Mouse (Mus musculus): ENCODE data around the gene Dnhd1. TPM values are rescaled to one million over a fixed set of nuclear protein-coding genes. Genes with fewer than 3 reads are reported as not detected.
A peak's percentile ranks its signal among the peaks of the same experiment; 100 is the strongest.

The Dnhd1 gene
- polyA plus RNA-seq, 2 experiments: 1.4 to 10.9 TPM

DNA sequence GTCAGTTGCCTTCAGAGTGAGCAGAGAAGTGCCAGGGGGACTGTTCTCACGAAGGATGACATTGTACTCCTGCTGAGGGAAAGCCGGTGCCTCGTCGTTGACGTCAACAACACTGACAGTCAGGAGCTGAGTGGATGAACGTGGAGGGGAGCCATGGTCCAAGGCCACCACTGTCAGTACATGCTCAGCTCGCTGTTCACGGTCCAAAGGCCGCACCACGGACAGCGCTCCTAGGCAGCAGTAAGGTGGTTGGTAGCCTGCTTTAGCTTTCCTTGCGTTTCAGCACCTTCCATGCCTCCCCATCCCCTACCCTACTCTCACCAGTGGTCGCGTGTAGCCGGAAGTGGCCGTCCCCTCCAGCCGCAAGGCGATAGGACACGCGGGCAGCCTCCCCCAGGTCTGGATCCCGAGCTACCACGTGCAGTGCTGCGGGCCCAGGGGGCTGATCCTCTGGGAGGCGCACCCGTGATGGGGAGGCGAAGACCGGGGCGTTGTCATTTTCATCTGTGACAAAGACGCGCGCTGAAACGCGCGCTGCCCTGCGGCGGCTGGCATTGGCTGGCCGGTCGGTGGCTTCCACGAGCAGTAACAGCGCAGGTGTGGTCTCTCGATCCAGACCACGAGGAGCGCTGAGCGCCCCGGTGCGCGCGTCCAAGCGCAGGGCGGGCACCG is 111.3 kb downstream of the Dnhd1 start:
- H3K9me3 ChIP-seq (ENCODE audit: control insufficient read depth, low read length): no peaks in the 10 kb centered on the region
- TF ChIP-seq POLR2A (IDR thresholded peaks at IDR 0.05; ENCODE audit: borderline replicate concordance, extremely low read depth, insufficient read depth, insufficient read length): no peak
- no peaks in the 10 kb centered on the region for H3K4me1 ChIP-seq (ENCODE audit: control insufficient read depth, insufficient read depth, low read length)
- DNase-seq (ENCODE audit: low spot score): no peak
- no peak overlapping the region for H3K4me3 ChIP-seq (replicated peaks; ENCODE audit: low read length)
- no peak for ATAC-seq (ENCODE audit: low FRiP score, low read depth)
- no peaks in the 10 kb centered on the region for H3K27me3 ChIP-seq (ENCODE audit: control insufficient read depth, insufficient read depth, low read length)
- no peak overlapping the region; the same call in 1 of the 2 replicates for H3K4me2 ChIP-seq (replicated peaks; ENCODE audit: low read depth, low read length, severe bottlenecking)
- no peak overlapping the region for H3K27ac ChIP-seq (replicated peaks; ENCODE audit: low read depth, low read length)
- H3K36me3 ChIP-seq (ENCODE audit: control insufficient read depth, insufficient read depth, low read length): peaks cover 89% of the 10 kb centered on the region
- H3K9ac ChIP-seq (ENCODE audit: low read depth, low read length, severe bottlenecking): no peak overlapping the region
- 44% methylated on average over 43 of the region's 51 CpGs for WGBS

DNA sequence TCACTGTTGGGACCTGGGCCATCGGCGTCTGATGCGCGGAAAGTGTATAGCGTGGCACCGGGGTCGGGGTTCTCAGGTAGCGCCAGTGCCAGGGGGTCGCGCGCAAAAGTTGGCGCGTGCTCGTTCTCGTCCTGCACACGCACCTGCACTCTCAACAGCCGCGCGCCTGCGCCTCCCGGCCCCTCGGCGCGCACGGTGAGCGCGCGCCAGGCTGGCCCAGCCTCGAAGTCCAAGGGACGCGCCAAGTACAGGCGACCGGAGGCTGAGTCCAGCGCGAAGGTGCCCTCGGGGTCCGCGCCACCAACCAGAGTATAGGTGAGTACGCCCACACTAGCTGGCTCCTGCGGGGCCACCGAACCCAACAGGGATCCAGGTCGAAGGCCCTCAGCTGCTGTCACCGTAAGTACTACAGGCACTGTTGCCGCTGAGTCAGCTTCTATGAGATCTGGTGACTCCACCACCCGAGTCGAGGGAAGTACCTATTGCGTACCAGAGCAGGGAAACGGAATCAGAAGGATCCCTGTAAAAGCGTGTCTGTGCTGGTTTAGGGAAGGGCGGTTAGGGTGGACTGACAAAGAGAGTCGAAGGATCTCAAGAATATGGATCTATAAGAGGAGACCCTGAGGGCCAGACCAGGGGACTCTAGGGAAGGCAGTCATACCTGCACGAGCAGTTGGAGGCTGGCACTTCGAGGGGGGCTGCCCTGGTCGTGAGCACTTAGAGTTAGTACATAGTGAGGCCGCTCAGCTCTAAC is 112.1 kb downstream of the Dnhd1 start:
- Histone ChIP-seq H3K9me3 (ENCODE audit: control insufficient read depth, low read length) (no peaks in the 10 kb centered on the region), H3K27ac (replicated peaks; ENCODE audit: low read depth, low read length) (no peak overlapping the region), H3K4me1 (ENCODE audit: control insufficient read depth, insufficient read depth, low read length) (0 out of 2 replicates have a peak, but pooled peaks cover 2% of the 10 kb centered on the region), H3K4me2 (replicated peaks; ENCODE audit: low read depth, low read length, severe bottlenecking) (no peak overlapping the region; the same call in 1 of the 2 replicates), H3K36me3 (ENCODE audit: control insufficient read depth, insufficient read depth, low read length) (peaks cover 88% of the 10 kb centered on the region), H3K27me3 (ENCODE audit: control insufficient read depth, insufficient read depth, low read length) (no peaks in the 10 kb centered on the region), H3K4me3 (replicated peaks; ENCODE audit: low read length) (no peak overlapping the region), H3K9ac (ENCODE audit: low read depth, low read length, severe bottlenecking) (no peak overlapping the region)
- ATAC-seq (ENCODE audit: low FRiP score, low read depth) (no peak), DNase-seq (ENCODE audit: low spot score) (no peak)
- 39% methylated on average over 55 of the region's 55 CpGs for WGBS
- no peak for TF ChIP-seq POLR2A (IDR thresholded peaks at IDR 0.05; ENCODE audit: borderline replicate concordance, extremely low read depth, insufficient read depth, insufficient read length)

DNA sequence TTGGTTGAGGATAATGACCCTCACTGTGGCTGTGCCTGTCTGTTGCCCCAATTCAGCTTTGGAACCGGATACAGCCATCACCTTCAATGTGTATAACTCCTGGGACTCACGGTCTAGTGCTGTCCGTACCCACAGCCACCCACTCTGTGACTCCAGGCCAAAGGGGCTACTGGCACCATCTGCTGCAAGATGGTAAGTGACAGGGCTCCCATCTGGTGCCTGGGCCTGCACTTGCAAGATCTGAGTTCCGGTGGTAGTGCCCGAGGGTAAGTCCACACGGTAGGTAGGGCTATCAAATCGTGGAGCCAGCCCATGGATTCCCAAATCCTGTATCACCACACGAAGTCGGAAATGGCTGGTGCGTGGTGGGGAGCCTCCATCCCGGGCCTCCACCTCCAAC is 113.7 kb downstream of the Dnhd1 start:
- Histone ChIP-seq H3K9ac (ENCODE audit: low read depth, low read length, severe bottlenecking) (no peak overlapping the region), H3K36me3 (ENCODE audit: control insufficient read depth, insufficient read depth, low read length) (peaks cover 85% of the 10 kb centered on the region), H3K9me3 (ENCODE audit: control insufficient read depth, low read length) (no peaks in the 10 kb centered on the region), H3K4me3 (replicated peaks; ENCODE audit: low read length) (no peak overlapping the region), H3K27ac (replicated peaks; ENCODE audit: low read depth, low read length) (no peak overlapping the region), H3K4me2 (replicated peaks; ENCODE audit: low read depth, low read length, severe bottlenecking) (no peak overlapping the region), H3K4me1 (ENCODE audit: control insufficient read depth, insufficient read depth, low read length) (peaks cover 12% of the 10 kb centered on the region; the same call in 1 of the 2 replicates), H3K27me3 (ENCODE audit: control insufficient read depth, insufficient read depth, low read length) (no peaks in the 10 kb centered on the region)
- DNase-seq (ENCODE audit: low spot score): no peak
- no peak for ATAC-seq (ENCODE audit: low FRiP score, low read depth)
- TF ChIP-seq POLR2A (IDR thresholded peaks at IDR 0.05; ENCODE audit: borderline replicate concordance, extremely low read depth, insufficient read depth, insufficient read length): no peak
- 89% methylated on average over 11 of the region's 11 CpGs for WGBS

DNA sequence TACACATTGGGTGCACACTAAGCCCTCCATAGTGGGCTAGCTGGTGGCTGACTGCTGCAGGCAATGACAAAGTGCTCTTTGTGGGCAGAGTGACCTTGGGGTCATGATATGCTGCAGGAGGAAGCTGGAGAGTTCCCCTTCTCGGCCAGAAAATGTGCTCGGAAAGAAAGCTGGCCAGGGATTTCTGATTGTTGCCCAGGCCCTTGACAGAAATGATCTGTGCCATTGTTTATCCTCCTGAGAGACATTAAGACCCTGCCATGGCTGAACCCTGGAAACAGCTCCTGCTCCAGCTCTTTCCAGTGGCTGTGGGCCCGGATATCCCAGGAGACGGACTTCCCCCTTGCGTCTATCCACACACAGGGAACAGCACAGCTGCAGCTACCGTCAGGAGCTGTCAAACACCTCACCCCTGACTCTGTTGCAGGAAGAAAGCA is 117.1 kb downstream of the Dnhd1 start:
- peak; percentile 32; the same call in 1 of the 2 replicates for ATAC-seq (ENCODE audit: low FRiP score, low read depth)
- Histone ChIP-seq H3K4me2 (replicated peaks; ENCODE audit: low read depth, low read length, severe bottlenecking) (no peak overlapping the region; the same call in 1 of the 2 replicates), H3K4me3 (replicated peaks; ENCODE audit: low read length) (no peak overlapping the region), H3K27ac (replicated peaks; ENCODE audit: low read depth, low read length) (peak overlapping the region; percentile 44), H3K27me3 (ENCODE audit: control insufficient read depth, insufficient read depth, low read length) (no peaks in the 10 kb centered on the region), H3K9me3 (ENCODE audit: control insufficient read depth, low read length) (no peaks in the 10 kb centered on the region), H3K36me3 (ENCODE audit: control insufficient read depth, insufficient read depth, low read length) (peaks cover 94% of the 10 kb centered on the region), H3K4me1 (ENCODE audit: control insufficient read depth, insufficient read depth, low read length) (peaks cover 18% of the 10 kb centered on the region), H3K9ac (ENCODE audit: low read depth, low read length, severe bottlenecking) (no peak overlapping the region)
- no peak for DNase-seq (ENCODE audit: low spot score)
- WGBS: 21% methylated on average over 6 of the region's 6 CpGs
- no peak for TF ChIP-seq POLR2A (IDR thresholded peaks at IDR 0.05; ENCODE audit: borderline replicate concordance, extremely low read depth, insufficient read depth, insufficient read length)

DNA sequence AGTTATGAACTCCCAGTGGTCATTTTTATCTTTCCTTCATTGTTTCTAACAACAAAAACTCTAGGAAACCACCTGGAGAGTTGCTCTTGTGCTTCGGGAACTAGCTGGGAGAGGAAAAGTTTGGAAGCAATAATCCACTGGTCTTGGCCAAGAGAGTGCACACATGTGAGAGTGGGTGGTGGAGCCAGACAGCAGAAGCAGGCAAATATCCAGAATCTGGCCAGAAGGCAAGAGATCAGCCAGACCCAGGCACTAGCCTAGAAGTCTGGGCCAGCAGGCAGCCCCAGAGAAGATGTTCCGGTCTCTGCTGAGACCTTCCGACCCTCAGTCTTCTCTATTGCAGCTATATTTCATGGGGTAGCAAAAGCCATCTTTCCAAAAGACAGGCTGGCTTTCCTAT is 119.3 kb downstream of the Dnhd1 start:
- H3K9ac ChIP-seq (ENCODE audit: low read depth, low read length, severe bottlenecking): no peak overlapping the region
- WGBS: 84% methylated on average over 3 of the region's 3 CpGs
- no peak overlapping the region for H3K27ac ChIP-seq (replicated peaks; ENCODE audit: low read depth, low read length)
- peaks cover 18% of the 10 kb centered on the region for H3K4me1 ChIP-seq (ENCODE audit: control insufficient read depth, insufficient read depth, low read length)
- no peaks in the 10 kb centered on the region for H3K9me3 ChIP-seq (ENCODE audit: control insufficient read depth, low read length)
- DNase-seq (ENCODE audit: low spot score) (no peak), ATAC-seq (ENCODE audit: low FRiP score, low read depth) (no peak)
- no peaks in the 10 kb centered on the region for H3K27me3 ChIP-seq (ENCODE audit: control insufficient read depth, insufficient read depth, low read length)
- no peak for TF ChIP-seq POLR2A (IDR thresholded peaks at IDR 0.05; ENCODE audit: borderline replicate concordance, extremely low read depth, insufficient read depth, insufficient read length)
- H3K4me3 ChIP-seq (replicated peaks; ENCODE audit: low read length): no peak overlapping the region
- peaks cover 81% of the 10 kb centered on the region for H3K36me3 ChIP-seq (ENCODE audit: control insufficient read depth, insufficient read depth, low read length)
- H3K4me2 ChIP-seq (replicated peaks; ENCODE audit: low read depth, low read length, severe bottlenecking): no peak overlapping the region

Other genes with a start within 250 kb of the Dnhd1 start
- gene Cnga4, start 246.3 kb upstream of the Dnhd1 start, polyA plus RNA-seq (2012; rRNA removed): 0.05 and 0.06 TPM in 2 replicates
- 0.12 TPM in 1 of 2 replicates, not detected in the other for gene Cnga4, start 246.3 kb upstream of the Dnhd1 start, polyA plus RNA-seq (2014; fragmentation: Nextera tagmentation; extraction: Ambion mirVana)
- 0.03 TPM in 1 of 2 replicates, not detected in the other for gene Cckbr, start 225.1 kb upstream of the Dnhd1 start, polyA plus RNA-seq (2012; rRNA removed)
- not detected in 2 replicates for gene Cckbr, start 225.1 kb upstream of the Dnhd1 start, polyA plus RNA-seq (2014; fragmentation: Nextera tagmentation; extraction: Ambion mirVana)
- gene Cavin3, start 168.5 kb upstream of the Dnhd1 start, polyA plus RNA-seq (2012; rRNA removed): 60.5 and 65.0 TPM in 2 replicates
- gene Cavin3, start 168.5 kb upstream of the Dnhd1 start, polyA plus RNA-seq (2014; fragmentation: Nextera tagmentation; extraction: Ambion mirVana): 104 and 113 TPM in 2 replicates
- gene Smpd1, start 96.5 kb upstream of the Dnhd1 start, polyA plus RNA-seq (2012; rRNA removed): 33.7 and 45.5 TPM in 2 replicates
- 49.5 and 52.3 TPM in 2 replicates for gene Smpd1, start 96.5 kb upstream of the Dnhd1 start, polyA plus RNA-seq (2014; fragmentation: Nextera tagmentation; extraction: Ambion mirVana)
- gene Apbb1, start 69.2 kb upstream of the Dnhd1 start, polyA plus RNA-seq (2012; rRNA removed): 55.1 and 80.3 TPM in 2 replicates
- 30.3 and 34.5 TPM in 2 replicates for gene Apbb1, start 69.2 kb upstream of the Dnhd1 start, polyA plus RNA-seq (2014; fragmentation: Nextera tagmentation; extraction: Ambion mirVana)
- gene Hpx, start 50.7 kb upstream of the Dnhd1 start, polyA plus RNA-seq (2012; rRNA removed): 0.96 and 1.1 TPM in 2 replicates
- gene Hpx, start 50.7 kb upstream of the Dnhd1 start, polyA plus RNA-seq (2014; fragmentation: Nextera tagmentation; extraction: Ambion mirVana): 0.26 TPM in 1 of 2 replicates, not detected in the other
- 68.3 and 77.4 TPM in 2 replicates for gene Trim3, start 17.3 kb upstream of the Dnhd1 start, polyA plus RNA-seq (2012; rRNA removed)
- gene Trim3, start 17.3 kb upstream of the Dnhd1 start, polyA plus RNA-seq (2014; fragmentation: Nextera tagmentation; extraction: Ambion mirVana): 35.1 and 37.0 TPM in 2 replicates
- 136 and 176 TPM in 2 replicates for gene Timm10b, start 10.8 kb upstream of the Dnhd1 start, polyA plus RNA-seq (2012; rRNA removed)
- gene Timm10b, start 10.8 kb upstream of the Dnhd1 start, polyA plus RNA-seq (2014; fragmentation: Nextera tagmentation; extraction: Ambion mirVana): 176 and 202 TPM in 2 replicates
- 181 and 182 TPM in 2 replicates for gene Arfip2, start 10.4 kb upstream of the Dnhd1 start, polyA plus RNA-seq (2012; rRNA removed)
- gene Arfip2, start 10.4 kb upstream of the Dnhd1 start, polyA plus RNA-seq (2014; fragmentation: Nextera tagmentation; extraction: Ambion mirVana): 106 and 110 TPM in 2 replicates
- gene Gm45799, start 10.3 kb upstream of the Dnhd1 start, polyA plus RNA-seq (2012; rRNA removed): 173 and 186 TPM in 2 replicates
- 37.8 and 40.4 TPM in 2 replicates for gene Gm45799, start 10.3 kb upstream of the Dnhd1 start, polyA plus RNA-seq (2014; fragmentation: Nextera tagmentation; extraction: Ambion mirVana)
- 317 and 333 TPM in 2 replicates for gene Ilk, start 85.8 kb downstream of the Dnhd1 start, polyA plus RNA-seq (2012; rRNA removed)
- 353 and 358 TPM in 2 replicates for gene Ilk, start 85.8 kb downstream of the Dnhd1 start, polyA plus RNA-seq (2014; fragmentation: Nextera tagmentation; extraction: Ambion mirVana)
- gene Rrp8, start 86.6 kb downstream of the Dnhd1 start, polyA plus RNA-seq (2012; rRNA removed): 23.9 and 27.6 TPM in 2 replicates
- gene Rrp8, start 86.6 kb downstream of the Dnhd1 start, polyA plus RNA-seq (2014; fragmentation: Nextera tagmentation; extraction: Ambion mirVana): 31.0 and 34.6 TPM in 2 replicates
- 251 and 282 TPM in 2 replicates for gene Taf10, start 93.5 kb downstream of the Dnhd1 start, polyA plus RNA-seq (2012; rRNA removed)
- 155 and 163 TPM in 2 replicates for gene Taf10, start 93.5 kb downstream of the Dnhd1 start, polyA plus RNA-seq (2014; fragmentation: Nextera tagmentation; extraction: Ambion mirVana)
- gene Tpp1, start 101.4 kb downstream of the Dnhd1 start, polyA plus RNA-seq (2012; rRNA removed): 58.5 and 79.8 TPM in 2 replicates
- 64.8 and 64.9 TPM in 2 replicates for gene Tpp1, start 101.4 kb downstream of the Dnhd1 start, polyA plus RNA-seq (2014; fragmentation: Nextera tagmentation; extraction: Ambion mirVana)
- gene Dchs1, start 136.8 kb downstream of the Dnhd1 start, polyA plus RNA-seq (2012; rRNA removed): 48.6 and 72.0 TPM in 2 replicates
- gene Dchs1, start 136.8 kb downstream of the Dnhd1 start, polyA plus RNA-seq (2014; fragmentation: Nextera tagmentation; extraction: Ambion mirVana): 28.5 and 34.7 TPM in 2 replicates
- 247 and 307 TPM in 2 replicates for gene Mrpl17, start 160.3 kb downstream of the Dnhd1 start, polyA plus RNA-seq (2012; rRNA removed)
- gene Mrpl17, start 160.3 kb downstream of the Dnhd1 start, polyA plus RNA-seq (2014; fragmentation: Nextera tagmentation; extraction: Ambion mirVana): 315 and 337 TPM in 2 replicates

Measured in limb, embryonic 14.5 days (tissue).